Comparison of ENCODE assay signal across 7 mouse cellular contexts in genomic region chr14:32016921-32017320, GRCm38 (mm10). TPM values are rescaled to one million over a fixed set of nuclear protein-coding genes. Genes with fewer than 3 reads are reported as not detected.
DNase-seq lines count a peak whose midpoint lies in the region; ATAC-seq lines count a peak whose summit lies in the region.

No protein-coding gene starts in this region.

- WGBS in hindbrain, embryonic 10.5 days, result 10% methylated on average over 7 of the region's 7 CpGs
- WGBS in midbrain, embryonic 13.5 days, result under 1% methylated on average over 7 of the region's 7 CpGs

- H3K27me3 ChIP-seq in hindbrain, embryonic 10.5 days (ENCODE audit: insufficient read depth, poor library complexity, severe bottlenecking), result no peaks in the 10 kb centered on the region
- no peaks in the 10 kb centered on the region for H3K27me3 ChIP-seq in midbrain, embryonic 13.5 days

- H3K9ac ChIP-seq in midbrain, embryonic 13.5 days (replicated peaks), result no peak overlapping the region

- no peak overlapping the region for H3K4me3 ChIP-seq in hindbrain, embryonic 10.5 days
- H3K4me3 ChIP-seq in midbrain, embryonic 13.5 days (replicated peaks), result no peak overlapping the region

- H3K36me3 ChIP-seq in hindbrain, embryonic 10.5 days, result no peaks in the 10 kb centered on the region
- no peaks in the 10 kb centered on the region for H3K36me3 ChIP-seq in midbrain, embryonic 13.5 days

- H3K9me3 ChIP-seq in hindbrain, embryonic 10.5 days, result no peaks in the 10 kb centered on the region
- H3K9me3 ChIP-seq in midbrain, embryonic 13.5 days, result no peaks in the 10 kb centered on the region

- peak; percentile 66 for DNase-seq in Muller cell, postnatal 12 days (ENCODE audit: inconsistent ontology term)
- peak; percentile 90 for DNase-seq in brain, adult 2 months (ENCODE audit: low read depth, low spot score)
- peak; percentile 51 for DNase-seq in hindbrain, embryonic 10.5 days (ENCODE audit: low spot score)
- DNase-seq in layer of hippocampus, postnatal 10 days (ENCODE audit: low spot score in 2 of 2), result peak; percentile 76
- DNase-seq in thymus, adult 18-20 months, result no peak
- no peak for DNase-seq in urinary bladder, postnatal 10 days (ENCODE audit: low spot score)

- peak overlapping the region; percentile 69 for H3K27ac ChIP-seq in hindbrain, embryonic 10.5 days
- H3K27ac ChIP-seq in midbrain, embryonic 13.5 days, result peak overlapping the region; percentile 86

- H3K4me2 ChIP-seq in midbrain, embryonic 13.5 days (replicated peaks), result peak overlapping the region; percentile 29

- H3K4me1 ChIP-seq in hindbrain, embryonic 10.5 days (replicated peaks), result peaks cover 27% of the 10 kb centered on the region
- H3K4me1 ChIP-seq in midbrain, embryonic 13.5 days (replicated peaks), result peaks cover 17% of the 10 kb centered on the region

- ATAC-seq in midbrain, embryonic 13.5 days, result peak; percentile 94

RNA-seq across cellular contexts. Expression of gene Galnt15, which starts 11.9 kb away (rescaled TPM):
- polyA plus RNA-seq in hindbrain, embryonic 10.5 days (2016; fragmentation: Nextera tagmentation; extraction: Ambion mirVana), result 0.13 and 0.17 TPM in 2 replicates
- total RNA-seq in layer of hippocampus, postnatal 10 days (2021), result 1 to 10 TPM; 1.7 to 2.2 TPM
- polyA plus RNA-seq in midbrain, embryonic 13.5 days (2015; fragmentation: Nextera tagmentation; extraction: Ambion mirVana), result 0.06 and 0.23 TPM in 2 replicates

Comparison
In these comparisons a context has a peak if more than half of its experiments do, and no peak if none do; other contexts are left out.
1. DNase-seq: peak in Muller cell, postnatal 12 days (single experiment), brain, adult 2 months (single experiment), hindbrain, embryonic 10.5 days (single experiment) and layer of hippocampus, postnatal 10 days (2 of 2); none in thymus, adult 18-20 months (0 of 2) and urinary bladder, postnatal 10 days (single experiment).